Mouse (Mus musculus) neural tube, embryonic 15.5 days (tissue): ENCODE measurements around the gene Pdcd2l. TPM values are rescaled to one million over a fixed set of nuclear protein-coding genes. Genes with fewer than 3 reads are reported as not detected.

Experiments used
- ATAC-seq: fragments of 200-750 bp; cut with Nextera tagmentation; 2 replicates; pipeline ENCODE4 v1.8.0; 2017; ENCODE audit warnings: mild to moderate bottlenecking, moderate TSS enrichment, moderate library complexity; ENCODE audit not compliant: low FRiP score
- H3K27ac ChIP-seq: fragments of 300-500 bp; sonication (generic); replicated peaks from 2 replicates; pipeline ENCODE4 v1.5.1; 2015; ENCODE audit warnings: mild to moderate bottlenecking, inconsistent platforms
- H3K27me3 ChIP-seq: fragments of 300-500 bp; sonication (generic); replicated peaks from 2 replicates; pipeline ENCODE4 v1.6.1; 2015; ENCODE audit warnings: inconsistent platforms
- H3K36me3 ChIP-seq: fragments of 300-500 bp; sonication (generic); 2 replicates; pipeline ENCODE4 v1.6.1; 2015; ENCODE audit warnings: inconsistent platforms
- H3K4me1 ChIP-seq: fragments of 300-500 bp; sonication (generic); 2 replicates; pipeline ENCODE4 v1.6.1; 2015; ENCODE audit warnings: inconsistent platforms
- H3K4me2 ChIP-seq: fragments of 300-500 bp; sonication (generic); 2 replicates; pipeline ENCODE4 v1.6.1; 2015; ENCODE audit warnings: inconsistent platforms, mild to moderate bottlenecking, moderate library complexity
- H3K4me3 ChIP-seq: fragments of 300-500 bp; sonication (generic); replicated peaks from 2 replicates; pipeline ENCODE4 v1.5.1; 2015; ENCODE audit warnings: mild to moderate bottlenecking, inconsistent platforms
- H3K9ac ChIP-seq: fragments of 300-500 bp; sonication (generic); replicated peaks from 2 replicates; pipeline ENCODE4 v1.6.1; 2015; ENCODE audit warnings: mild to moderate bottlenecking, inconsistent platforms
- H3K9me3 ChIP-seq: fragments of 300-500 bp; sonication (generic); replicated peaks from 2 replicates; pipeline ENCODE4 v1.6.1; 2016; ENCODE audit warnings: inconsistent platforms
- WGBS: fragments of 180-500 bp; shearing (Covaris S2); methylation state at CpG from one replicate; pipeline ENCODE4 v1.1.7; 2015; ENCODE audit warnings: mixed read lengths; 5-methylcytosine and 5-hydroxymethylcytosine counted together
- polyA plus RNA-seq: library from polyadenylated mRNA; unstranded; fragments of >200 nt; fragmentation: Nextera tagmentation; extraction: Ambion mirVana; gene quantifications from 2 replicates; pipeline ENCODE4 v1.2.1, GENCODE M21; 2015

Gene Pdcd2l
- polyA plus RNA-seq, 1 experiment from 2014 or later = 89.5 TPM

GRCm38 (mm10) chr7:34168470-34169251, 27.8 kb downstream of the Pdcd2l start:
- H3K4me1 ChIP-seq = peaks cover 22% of the 10 kb centered on the region
- no peaks in the 10 kb centered on the region for H3K27me3 ChIP-seq
- H3K9me3 ChIP-seq = no peaks in the 10 kb centered on the region
- WGBS = 9% methylated on average over 30 of the region's 30 CpGs
- peak; percentile 97 for ATAC-seq
- peak overlapping the region; percentile 99 for H3K9ac ChIP-seq
- H3K4me2 ChIP-seq = peak overlapping the region; percentile 93
- peak overlapping the region; percentile 92 for H3K27ac ChIP-seq
- H3K36me3 ChIP-seq = peaks cover 11% of the 10 kb centered on the region
- peak overlapping the region; percentile 99 for H3K4me3 ChIP-seq

- under 1% methylated on average over 54 of the region's 54 CpGs for WGBS
- Histone ChIP-seq H3K36me3 (peaks cover 19% of the 10 kb centered on the region), H3K4me2 (peak overlapping the region; percentile 93), H3K9ac (peak overlapping the region; percentile 99), H3K27ac (peak overlapping the region; percentile 92), H3K27me3 (no peaks in the 10 kb centered on the region), H3K4me1 (peaks cover 22% of the 10 kb centered on the region), H3K9me3 (no peaks in the 10 kb centered on the region), H3K4me3 (peak overlapping the region; percentile 99)
- peak; percentile 85 for ATAC-seq
Measured at GRCm38 (mm10) chr7:34167766-34168469, 28.5 kb downstream of the Pdcd2l start.

- Histone ChIP-seq H3K36me3 (peaks cover 29% of the 10 kb centered on the region), H3K27me3 (no peaks in the 10 kb centered on the region), H3K27ac (no peak overlapping the region), H3K4me1 (peaks cover 22% of the 10 kb centered on the region), H3K4me3 (no peak overlapping the region), H3K9me3 (no peaks in the 10 kb centered on the region), H3K9ac (no peak overlapping the region), H3K4me2 (peak overlapping the region; percentile 31; the same call in 1 of the 2 replicates)
- WGBS = 54% methylated on average over 4 of the region's 4 CpGs
- ATAC-seq = no peak
Measured at GRCm38 (mm10) chr7:34166850-34167249, 29.6 kb downstream of the Pdcd2l start.

- Histone ChIP-seq H3K27me3 (no peaks in the 10 kb centered on the region), H3K4me1 (peaks cover 22% of the 10 kb centered on the region), H3K9ac (no peak overlapping the region), H3K4me3 (no peak overlapping the region), H3K27ac (no peak overlapping the region), H3K4me2 (no peak overlapping the region), H3K9me3 (no peaks in the 10 kb centered on the region), H3K36me3 (peaks cover 38% of the 10 kb centered on the region)
- no peak for ATAC-seq
- 80% methylated on average over 3 of the region's 3 CpGs for WGBS
Measured at GRCm38 (mm10) chr7:34165999-34166398, 30.5 kb downstream of the Pdcd2l start.

GRCm38 (mm10) chr7:34164671-34165070, 31.8 kb downstream of the Pdcd2l start:
- Histone ChIP-seq H3K27me3 (no peaks in the 10 kb centered on the region), H3K36me3 (peaks cover 49% of the 10 kb centered on the region), H3K4me1 (peaks cover 22% of the 10 kb centered on the region), H3K27ac (no peak overlapping the region), H3K4me3 (no peak overlapping the region), H3K9me3 (no peaks in the 10 kb centered on the region), H3K9ac (no peak overlapping the region), H3K4me2 (no peak overlapping the region)
- no peak for ATAC-seq
- 94% methylated on average over 7 of the region's 7 CpGs for WGBS

- Histone ChIP-seq H3K4me2 (no peak overlapping the region), H3K27ac (no peak overlapping the region), H3K36me3 (peaks cover 92% of the 10 kb centered on the region), H3K9me3 (no peaks in the 10 kb centered on the region), H3K9ac (no peak overlapping the region), H3K27me3 (no peaks in the 10 kb centered on the region), H3K4me3 (no peak overlapping the region), H3K4me1 (no peaks in the 10 kb centered on the region)
- WGBS = 95% methylated on average over 3 of the region's 3 CpGs
- ATAC-seq = no peak
Measured at GRCm38 (mm10) chr7:34159167-34159566, 37.3 kb downstream of the Pdcd2l start.

- Histone ChIP-seq H3K9me3 (no peaks in the 10 kb centered on the region), H3K4me3 (no peak overlapping the region), H3K27me3 (no peaks in the 10 kb centered on the region), H3K9ac (no peak overlapping the region), H3K4me2 (no peak overlapping the region), H3K27ac (no peak overlapping the region), H3K36me3 (peaks cover 94% of the 10 kb centered on the region), H3K4me1 (no peaks in the 10 kb centered on the region)
- WGBS = 97% methylated on average over 3 of the region's 3 CpGs
- ATAC-seq = no peak
Measured at GRCm38 (mm10) chr7:34157994-34158393, 38.5 kb downstream of the Pdcd2l start.

- no peaks in the 10 kb centered on the region; the same call in 1 of the 2 replicates for H3K9me3 ChIP-seq
- no peak for ATAC-seq
- no peak overlapping the region for H3K27ac ChIP-seq
- H3K27me3 ChIP-seq = no peaks in the 10 kb centered on the region
- H3K36me3 ChIP-seq = peaks cover 97% of the 10 kb centered on the region
- H3K4me1 ChIP-seq = no peaks in the 10 kb centered on the region
- H3K4me3 ChIP-seq = no peak overlapping the region
- no peak overlapping the region for H3K9ac ChIP-seq
- 95% methylated on average over 4 of the region's 4 CpGs for WGBS
- H3K4me2 ChIP-seq = no peak overlapping the region
Measured at GRCm38 (mm10) chr7:34147193-34147592, 49.3 kb downstream of the Pdcd2l start.

- H3K27ac ChIP-seq = no peak overlapping the region
- peaks cover 61% of the 10 kb centered on the region for H3K36me3 ChIP-seq
- no peak overlapping the region for H3K4me3 ChIP-seq
- no peaks in the 10 kb centered on the region for H3K4me1 ChIP-seq
- no peaks in the 10 kb centered on the region for H3K9me3 ChIP-seq
- no peak for ATAC-seq
- no peak overlapping the region for H3K4me2 ChIP-seq
- no peak overlapping the region for H3K9ac ChIP-seq
- no peaks in the 10 kb centered on the region for H3K27me3 ChIP-seq
- WGBS = 97% methylated on average over 13 of the region's 13 CpGs
Measured at GRCm38 (mm10) chr7:34141123-34141522, 55.3 kb downstream of the Pdcd2l start.

- H3K27ac ChIP-seq = no peak overlapping the region
- H3K27me3 ChIP-seq = no peaks in the 10 kb centered on the region
- no peak overlapping the region for H3K4me3 ChIP-seq
- H3K9me3 ChIP-seq = no peaks in the 10 kb centered on the region
- no peak overlapping the region for H3K9ac ChIP-seq
- ATAC-seq = no peak
- 91% methylated on average over 6 of the region's 6 CpGs for WGBS
- peaks cover 45% of the 10 kb centered on the region for H3K36me3 ChIP-seq
- H3K4me2 ChIP-seq = no peak overlapping the region
- no peaks in the 10 kb centered on the region for H3K4me1 ChIP-seq
Measured at GRCm38 (mm10) chr7:34139493-34139892, 57.0 kb downstream of the Pdcd2l start.
